ENCODE assay signal across 8 mouse cellular contexts in the genomic region with DNA sequence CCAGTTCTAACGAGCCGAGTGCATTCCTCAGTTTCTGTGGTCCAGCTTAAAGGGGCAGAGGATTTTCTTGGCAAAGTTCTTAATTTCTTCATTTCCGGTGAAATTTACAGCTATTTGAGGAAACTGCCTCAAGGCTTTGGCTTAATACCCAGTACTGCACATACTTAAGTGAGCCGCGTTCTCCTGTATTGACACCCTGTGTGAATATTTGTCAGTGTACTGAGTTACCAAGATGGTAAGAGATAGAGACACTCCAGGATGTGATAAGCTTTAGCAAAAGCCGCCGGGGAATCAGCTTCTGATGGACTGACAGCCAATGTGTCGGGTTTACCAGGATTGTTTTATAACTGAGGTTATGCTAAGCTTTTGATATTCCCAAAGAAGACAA. TPM values are rescaled to one million over a fixed set of nuclear protein-coding genes. Genes with fewer than 3 reads are reported as not detected.
DNase-seq lines count a peak whose midpoint lies in the region; ATAC-seq and TF ChIP-seq lines count a peak whose summit lies in the region.

No protein-coding gene starts in this region.

- no peaks in the 10 kb centered on the region for H3K27me3 ChIP-seq in kidney, adult 2 months (replicated peaks; ENCODE audit: control insufficient read depth, insufficient read depth, low read length)
- no peaks in the 10 kb centered on the region for H3K27me3 ChIP-seq in limb, embryonic 12.5 days
- no peaks in the 10 kb centered on the region for H3K27me3 ChIP-seq in neural tube, embryonic 11.5 days (ENCODE audit: control insufficient read depth, insufficient read depth, low read length)

- in situ Hi-C loops in ES-E14 (cut with MboI; ENCODE audit: low sequenced_read_pairs in 2 of 2, unreplicated experiment in 2 of 2), result no loop called here

- peaks cover 1% of the 10 kb centered on the region; the same call in 1 of the 2 replicates for H3K36me3 ChIP-seq in kidney, adult 2 months (ENCODE audit: control insufficient read depth, insufficient read depth, low read length)
- no peaks in the 10 kb centered on the region for H3K36me3 ChIP-seq in ES-E14 (ENCODE audit: control insufficient read depth, insufficient read depth, low read length, poor library complexity, severe bottlenecking)
- H3K36me3 ChIP-seq in limb, embryonic 12.5 days, result peaks cover 21% of the 10 kb centered on the region
- H3K36me3 ChIP-seq in neural tube, embryonic 11.5 days (ENCODE audit: control insufficient read depth, insufficient read depth, low read length), result peaks cover 4% of the 10 kb centered on the region; the same call in 1 of the 2 replicates

- peaks cover 3% of the 10 kb centered on the region; the same call in 1 of the 2 replicates for H3K4me1 ChIP-seq in kidney, adult 2 months (ENCODE audit: control insufficient read depth, insufficient read depth, low read length)
- H3K4me1 ChIP-seq in ES-E14 (ENCODE audit: control insufficient read depth in 2 of 2, insufficient read depth in 2 of 2, low read length in 2 of 2, poor library complexity in 1 of 2), result peaks cover 0 to 1% of the 10 kb centered on the region in 2 experiments; a peak in 2 of 4 replicates
- H3K4me1 ChIP-seq in limb, embryonic 12.5 days (replicated peaks), result 0 out of 2 replicates have a peak, but pooled peaks cover 4% of the 10 kb centered on the region
- H3K4me1 ChIP-seq in neural tube, embryonic 11.5 days (ENCODE audit: control insufficient read depth, insufficient read depth, low read length), result no peaks in the 10 kb centered on the region; the same call in 1 of the 2 replicates

- ATAC-seq in limb, embryonic 12.5 days (ENCODE audit: insufficient number of reproducible peaks, insufficient read depth, low FRiP score, low TSS enrichment, low read depth), result peak; percentile 29; the same call in 1 of the 2 replicates
- ATAC-seq in neural tube, embryonic 11.5 days (ENCODE audit: insufficient read depth, low FRiP score, low TSS enrichment), result peak; percentile 38

- no peak for DNase-seq in kidney, adult 2 months
- no peak for DNase-seq in kidney, postnatal 25 days
- no peak for DNase-seq in ES-E14 (ENCODE audit: low read depth, low spot score)
- peak; percentile 26 for DNase-seq in fat pad, adult 2 months (ENCODE audit: extremely low read depth, low read depth, low spot score)
- DNase-seq in neural tube, embryonic 11.5 days (ENCODE audit: low spot score), result no peak
- DNase-seq in retina, postnatal 1 day, result no peak
- no peak for DNase-seq in urinary bladder, postnatal 14 days (ENCODE audit: low spot score)

- H3K9me3 ChIP-seq in ES-E14 (ENCODE audit: control insufficient read depth, insufficient read depth, low read depth, low read length), result no peaks in the 10 kb centered on the region
- H3K9me3 ChIP-seq in limb, embryonic 12.5 days, result peaks cover 5% of the 10 kb centered on the region; the same call in 1 of the 2 replicates
- no peaks in the 10 kb centered on the region for H3K9me3 ChIP-seq in neural tube, embryonic 11.5 days (ENCODE audit: control insufficient read depth, low read length)

- peak overlapping the region; percentile 64 for H3K4me2 ChIP-seq in limb, embryonic 12.5 days
- H3K4me2 ChIP-seq in neural tube, embryonic 11.5 days (ENCODE audit: low read depth), result peak overlapping the region; percentile 40

- 36% methylated on average over 8 of the region's 8 CpGs for WGBS in kidney, adult 2 months
- WGBS in limb, embryonic 12.5 days, result 45% methylated on average over 8 of the region's 8 CpGs
- WGBS in neural tube, embryonic 11.5 days, result 49% methylated on average over 8 of the region's 8 CpGs

- TF ChIP-seq CTCF in kidney, adult 2 months (conservative IDR thresholded peaks at IDR 0.05; ENCODE audit: insufficient read depth, insufficient read length, low read depth, low read length), result no peak

- peak overlapping the region; percentile 45; the same call in 1 of the 2 replicates for H3K9ac ChIP-seq in ES-E14 (ENCODE audit: insufficient read depth, low read depth, low read length, poor library complexity, severe bottlenecking)
- peak overlapping the region; percentile 61; the same call in 1 of the 2 replicates for H3K9ac ChIP-seq in limb, embryonic 12.5 days (replicated peaks)
- H3K9ac ChIP-seq in neural tube, embryonic 11.5 days (ENCODE audit: low read length), result peak overlapping the region; percentile 33; the same call in 1 of the 2 replicates

- H3K4me3 ChIP-seq in kidney, adult 2 months (ENCODE audit: insufficient read depth, low read depth, low read length), result peak overlapping the region; percentile 80
- peak overlapping the region; percentile 86 to 95 for H3K4me3 ChIP-seq in ES-E14 (ENCODE audit: insufficient read depth in 1 of 2, low read depth in 1 of 2, low read length in 2 of 2, poor library complexity in 1 of 2, severe bottlenecking in 1 of 2)
- peak overlapping the region; percentile 58 for H3K4me3 ChIP-seq in limb, embryonic 12.5 days (replicated peaks)
- peak overlapping the region; percentile 48 for H3K4me3 ChIP-seq in neural tube, embryonic 11.5 days (ENCODE audit: low read depth, low read length)

- H3K27ac ChIP-seq in kidney, adult 2 months (ENCODE audit: insufficient read depth, low read depth, low read length), result peak overlapping the region; percentile 58
- H3K27ac ChIP-seq in ES-E14 (ENCODE audit: insufficient read depth, low read depth, low read length, poor library complexity, severe bottlenecking), result no peak overlapping the region
- H3K27ac ChIP-seq in limb, embryonic 12.5 days, result peak overlapping the region; percentile 37; the same call in 1 of the 2 replicates
- H3K27ac ChIP-seq in neural tube, embryonic 11.5 days (ENCODE audit: low read depth, low read length), result no peak overlapping the region

- no peak for TF ChIP-seq POLR2A in kidney, adult 2 months (IDR thresholded peaks at IDR 0.05; ENCODE audit: low read depth, low read length)

TF ChIP-seq in ES-E14, 5 proteins besides CTCF, POLR2A, EP300 and RAD21:
- TF ChIP-seq HCFC1 (IDR thresholded peaks at IDR 0.05; ENCODE audit: borderline replicate concordance, insufficient read depth, low read length) (no peak), ZC3H11A (IDR thresholded peaks at IDR 0.05; ENCODE audit: borderline replicate concordance, low read depth, low read length) (no peak), MAFK (IDR thresholded peaks at IDR 0.05; ENCODE audit: insufficient read depth, low read depth, low read length) (no peak), CHD2 (IDR thresholded peaks at IDR 0.05; ENCODE audit: low read depth, low read length) (no peak), ZNF384 (IDR thresholded peaks at IDR 0.05; ENCODE audit: low read depth, low read length) (no peak)

RNA-seq across cellular contexts. Expression of a gene that starts 0.4 kb away (rescaled TPM):
- polyA plus RNA-seq in kidney, adult 2 months (2012; rRNA removed), result 3.5 TPM in 2 replicates
- total RNA-seq in ES-E14 (2012; rRNA removed), result 6.3 and 12.1 TPM in 2 replicates
- polyA plus RNA-seq in limb, embryonic 12.5 days (2016; fragmentation: Nextera tagmentation; extraction: Ambion mirVana), result 2.4 and 3.2 TPM in 2 replicates
- polyA plus RNA-seq in neural tube, embryonic 11.5 days (2014; fragmentation: Nextera tagmentation; extraction: Ambion mirVana), result 0.81 and 1.6 TPM in 2 replicates

RNA-seq across cellular contexts. Expression of a gene that starts 15.9 kb away (rescaled TPM):
- polyA plus RNA-seq in kidney, adult 2 months (2012; rRNA removed), result 0.88 and 1.3 TPM in 2 replicates
- total RNA-seq in ES-E14 (2012; rRNA removed), result 4.2 and 5.4 TPM in 2 replicates
- polyA plus RNA-seq in limb, embryonic 12.5 days (2016; fragmentation: Nextera tagmentation; extraction: Ambion mirVana), result 22.1 and 22.5 TPM in 2 replicates
- 15.7 and 17.7 TPM in 2 replicates for polyA plus RNA-seq in neural tube, embryonic 11.5 days (2014; fragmentation: Nextera tagmentation; extraction: Ambion mirVana)

RNA-seq across cellular contexts. Expression of a gene that starts 33.0 kb away (rescaled TPM):
- polyA plus RNA-seq in kidney, adult 2 months (2012; rRNA removed), result 2.0 and 2.8 TPM in 2 replicates
- 11.5 and 16.8 TPM in 2 replicates for total RNA-seq in ES-E14 (2012; rRNA removed)
- 10.4 and 11.4 TPM in 2 replicates for polyA plus RNA-seq in limb, embryonic 12.5 days (2016; fragmentation: Nextera tagmentation; extraction: Ambion mirVana)
- 6.3 and 7.9 TPM in 2 replicates for polyA plus RNA-seq in neural tube, embryonic 11.5 days (2014; fragmentation: Nextera tagmentation; extraction: Ambion mirVana)

RNA-seq across cellular contexts. Expression of a gene that starts 41.5 kb away (rescaled TPM):
- not detected in 2 replicates for polyA plus RNA-seq in kidney, adult 2 months (2012; rRNA removed)
- total RNA-seq in ES-E14 (2012; rRNA removed), result 0.18 TPM in 1 of 2 replicates, not detected in the other
- 0.29 TPM in 1 of 2 replicates, not detected in the other for polyA plus RNA-seq in limb, embryonic 12.5 days (2016; fragmentation: Nextera tagmentation; extraction: Ambion mirVana)
- polyA plus RNA-seq in neural tube, embryonic 11.5 days (2014; fragmentation: Nextera tagmentation; extraction: Ambion mirVana), result not detected in 2 replicates

RNA-seq across cellular contexts. Expression of a gene that starts 41.6 kb away (rescaled TPM):
- polyA plus RNA-seq in kidney, adult 2 months (2012; rRNA removed), result 28.0 and 30.8 TPM in 2 replicates
- 12.6 and 14.6 TPM in 2 replicates for total RNA-seq in ES-E14 (2012; rRNA removed)
- polyA plus RNA-seq in limb, embryonic 12.5 days (2016; fragmentation: Nextera tagmentation; extraction: Ambion mirVana), result 26.3 and 26.5 TPM in 2 replicates
- 34.2 and 34.3 TPM in 2 replicates for polyA plus RNA-seq in neural tube, embryonic 11.5 days (2014; fragmentation: Nextera tagmentation; extraction: Ambion mirVana)

Comparison
In these comparisons a context has a peak if more than half of its experiments do, and no peak if none do; other contexts are left out.
1. H3K27ac ChIP-seq: peak in kidney, adult 2 months (single experiment) and limb, embryonic 12.5 days (single experiment); none in ES-E14 (single experiment) and neural tube, embryonic 11.5 days (single experiment).
2. Peak in every context shown above with its lines, with median percentiles within 50 percentile points of each other: H3K4me3 ChIP-seq and H3K9ac ChIP-seq.